In the genomic region with DNA sequence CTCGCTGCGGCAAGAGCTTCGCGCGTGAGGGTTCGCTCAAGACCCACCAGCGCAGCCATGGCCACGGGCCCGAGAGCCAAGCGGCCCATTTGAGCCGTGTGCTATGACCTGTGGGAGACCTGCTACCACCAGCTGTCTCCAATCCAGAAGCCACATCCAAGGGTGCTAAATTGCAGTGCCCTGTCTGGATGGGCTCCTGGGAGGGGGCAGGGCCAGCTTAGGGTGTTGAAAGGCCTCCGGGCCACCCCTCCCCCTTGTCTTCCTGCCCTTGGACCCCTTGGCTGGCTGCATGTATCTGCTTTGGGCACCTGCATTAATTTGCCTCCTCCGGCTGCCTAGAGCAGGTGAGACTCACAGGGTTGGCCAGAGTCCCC, we compare ENCODE assay signal across 7 mouse cellular contexts. TPM values are rescaled to one million over a fixed set of nuclear protein-coding genes. Genes with fewer than 3 reads are reported as not detected.
A peak's percentile ranks its signal among the peaks of the same experiment; 100 is the strongest.
DNase-seq lines count a peak whose midpoint lies in the region; ATAC-seq and TF ChIP-seq lines count a peak whose summit lies in the region.

No protein-coding gene starts in this region.

- no peak for DNase-seq in heart, postnatal 0 days (ENCODE audit: low spot score)
- DNase-seq in limb, embryonic 11.5 days (ENCODE audit: low spot score): peak; percentile 49
- no peak for DNase-seq in frontal cortex, adult 2 months (ENCODE audit: extremely low spot score in 1 of 2, low spot score in 1 of 2)

- 23% methylated on average over 13 of the region's 13 CpGs for WGBS in heart, postnatal 0 days
- WGBS in limb, embryonic 11.5 days: 14% methylated on average over 13 of the region's 13 CpGs
- WGBS in stomach, embryonic 16.5 days: 11% methylated on average over 13 of the region's 13 CpGs

- peaks cover 35% of the 10 kb centered on the region for H3K36me3 ChIP-seq in megakaryocyte, embryonic 14.5 days (replicated peaks; ENCODE audit: low read length)
- H3K36me3 ChIP-seq in heart, postnatal 0 days (replicated peaks; ENCODE audit: control insufficient read depth, insufficient read depth, low read length): no peaks in the 10 kb centered on the region
- H3K36me3 ChIP-seq in limb, embryonic 11.5 days (ENCODE audit: control insufficient read depth, insufficient read depth, low read length): no peaks in the 10 kb centered on the region
- H3K36me3 ChIP-seq in stomach, embryonic 16.5 days (ENCODE audit: control insufficient read depth, insufficient read depth, low read length): no peaks in the 10 kb centered on the region

- no peak for TF ChIP-seq CTCF in heart, postnatal 0 days (IDR thresholded peaks at IDR 0.05; ENCODE audit: low read depth)

- TF ChIP-seq EP300 in heart, postnatal 0 days (IDR thresholded peaks at IDR 0.05; ENCODE audit: low read depth): no peak

- H3K4me2 ChIP-seq in heart, postnatal 0 days (ENCODE audit: low read depth, low read length): peak overlapping the region; percentile 76
- H3K4me2 ChIP-seq in limb, embryonic 11.5 days (ENCODE audit: low read depth, severe bottlenecking): peak overlapping the region; percentile 85
- peak overlapping the region; percentile 85 for H3K4me2 ChIP-seq in stomach, embryonic 16.5 days (ENCODE audit: low read depth, low read length)

- ATAC-seq in megakaryocyte, adult 5-6 weeks (ENCODE audit: poor library complexity, severe bottlenecking): no peak
- peak; percentile 16; the same call in 1 of the 2 replicates for ATAC-seq in heart, postnatal 0 days (ENCODE audit: insufficient read depth, low read depth)
- no peak; the same call in 1 of the 2 replicates for ATAC-seq in limb, embryonic 11.5 days (ENCODE audit: insufficient number of reproducible peaks, low FRiP score, low TSS enrichment, low read depth)
- no peak for ATAC-seq in stomach, embryonic 16.5 days (ENCODE audit: insufficient read depth, low FRiP score)
- ATAC-seq in granulocyte monocyte progenitor cell, adult 5-6 weeks (replicated peaks; ENCODE audit: poor library complexity, severe bottlenecking): no peak

- no peak overlapping the region for H3K27ac ChIP-seq in heart, postnatal 0 days (ENCODE audit: low read depth)
- no peak overlapping the region for H3K27ac ChIP-seq in limb, embryonic 11.5 days (replicated peaks; ENCODE audit: low read depth, low read length)
- no peak overlapping the region for H3K27ac ChIP-seq in stomach, embryonic 16.5 days (ENCODE audit: low read length)

- peak overlapping the region; percentile 77 for H3K4me3 ChIP-seq in megakaryocyte, embryonic 14.5 days (replicated peaks)
- H3K4me3 ChIP-seq in heart, postnatal 0 days (ENCODE audit: low read depth, low read length): peak overlapping the region; percentile 47
- peak overlapping the region; percentile 35 for H3K4me3 ChIP-seq in limb, embryonic 11.5 days (ENCODE audit: low read depth, low read length)
- peak overlapping the region; percentile 45 for H3K4me3 ChIP-seq in stomach, embryonic 16.5 days (replicated peaks; ENCODE audit: low read length)

- 0 out of 2 replicates have a peak overlapping the region, but pooled peaks have one; percentile 19 for H3K9ac ChIP-seq in heart, postnatal 0 days (replicated peaks; ENCODE audit: low read depth, low read length)
- 0 out of 2 replicates have a peak overlapping the region, but pooled peaks have one; percentile 49 for H3K9ac ChIP-seq in limb, embryonic 11.5 days (ENCODE audit: low read length)
- peak overlapping the region; percentile 70 for H3K9ac ChIP-seq in stomach, embryonic 16.5 days (ENCODE audit: low read length)

- H3K4me1 ChIP-seq in megakaryocyte, embryonic 14.5 days: peaks cover 52% of the 10 kb centered on the region
- peaks cover 20% of the 10 kb centered on the region for H3K4me1 ChIP-seq in heart, postnatal 0 days (ENCODE audit: control insufficient read depth, insufficient read depth)
- peaks cover 5% of the 10 kb centered on the region for H3K4me1 ChIP-seq in limb, embryonic 11.5 days (ENCODE audit: control insufficient read depth, insufficient read depth, low read length)
- H3K4me1 ChIP-seq in stomach, embryonic 16.5 days (ENCODE audit: control insufficient read depth, insufficient read depth, low read length): peaks cover 11% of the 10 kb centered on the region

- H3K27me3 ChIP-seq in megakaryocyte, embryonic 14.5 days (replicated peaks): peaks cover 32% of the 10 kb centered on the region
- H3K27me3 ChIP-seq in heart, postnatal 0 days (ENCODE audit: control insufficient read depth, insufficient read depth, low read length): peaks cover 15% of the 10 kb centered on the region
- peaks cover 26% of the 10 kb centered on the region for H3K27me3 ChIP-seq in limb, embryonic 11.5 days (ENCODE audit: control insufficient read depth, insufficient read depth, low read length)
- peaks cover 40% of the 10 kb centered on the region for H3K27me3 ChIP-seq in stomach, embryonic 16.5 days (ENCODE audit: control insufficient read depth, insufficient read depth, low read length)

- peaks cover 12% of the 10 kb centered on the region for H3K9me3 ChIP-seq in megakaryocyte, embryonic 14.5 days
- no peaks in the 10 kb centered on the region for H3K9me3 ChIP-seq in heart, postnatal 0 days (replicated peaks; ENCODE audit: control insufficient read depth, low read length)
- no peaks in the 10 kb centered on the region for H3K9me3 ChIP-seq in limb, embryonic 11.5 days (ENCODE audit: control insufficient read depth, low read length)
- no peaks in the 10 kb centered on the region for H3K9me3 ChIP-seq in stomach, embryonic 16.5 days (replicated peaks; ENCODE audit: control insufficient read depth, low read length)

RNA-seq across cellular contexts. Expression of a gene that starts 3.1 kb away (rescaled TPM):
- 2.0 and 7.4 TPM in 2 replicates for polyA plus RNA-seq in megakaryocyte, embryonic 14.5 days (2012; ENCODE audit: insufficient read depth, low replicate concordance)
- total RNA-seq in megakaryocyte, adult 5-6 weeks (2015): not detected in 2 replicates
- total RNA-seq in megakaryocyte, adult 5-6 weeks (2017): not detected in 2 replicates
- total RNA-seq in heart, postnatal 0 days (2014; rRNA removed; ENCODE audit: low replicate concordance): 0.38 TPM in 1 of 2 replicates, not detected in the other
- polyA plus RNA-seq in heart, postnatal 0 days (2015; fragmentation: Nextera tagmentation; extraction: Ambion mirVana): 0.73 and 0.87 TPM in 2 replicates
- 0.71 and 0.83 TPM in 2 replicates for polyA plus RNA-seq in limb, embryonic 11.5 days (2014; fragmentation: Nextera tagmentation; extraction: Ambion mirVana)
- polyA plus RNA-seq in stomach, embryonic 16.5 days (2015; fragmentation: Nextera tagmentation; extraction: Ambion mirVana): 1.1 and 1.3 TPM in 2 replicates
- total RNA-seq in granulocyte monocyte progenitor cell, adult 5-6 weeks (2014; fragmentation: Nextera tagmentation): 1.3 TPM in 1 of 2 replicates, not detected in the other
- total RNA-seq in granulocyte monocyte progenitor cell, adult 5-6 weeks (2017): 0.05 and 0.13 TPM in 2 replicates
- 22.3 and 22.7 TPM in 2 replicates for polyA plus RNA-seq in frontal cortex, adult 2 months (2012; rRNA removed)

RNA-seq across cellular contexts. Expression of a gene that starts 17.4 kb away (rescaled TPM):
- polyA plus RNA-seq in megakaryocyte, embryonic 14.5 days (2012; ENCODE audit: insufficient read depth, low replicate concordance): 0.31 TPM in 1 of 2 replicates, not detected in the other
- total RNA-seq in megakaryocyte, adult 5-6 weeks (2015): 2.8 and 2.9 TPM in 2 replicates
- 4.9 and 8.0 TPM in 2 replicates for total RNA-seq in megakaryocyte, adult 5-6 weeks (2017)
- total RNA-seq in heart, postnatal 0 days (2014; rRNA removed; ENCODE audit: low replicate concordance): 0.15 and 3.2 TPM in 2 replicates
- 2.6 and 2.7 TPM in 2 replicates for polyA plus RNA-seq in heart, postnatal 0 days (2015; fragmentation: Nextera tagmentation; extraction: Ambion mirVana)
- polyA plus RNA-seq in limb, embryonic 11.5 days (2014; fragmentation: Nextera tagmentation; extraction: Ambion mirVana): 0.24 and 0.48 TPM in 2 replicates
- polyA plus RNA-seq in stomach, embryonic 16.5 days (2015; fragmentation: Nextera tagmentation; extraction: Ambion mirVana): 1.6 and 1.8 TPM in 2 replicates
- not detected in 2 replicates for total RNA-seq in granulocyte monocyte progenitor cell, adult 5-6 weeks (2014; fragmentation: Nextera tagmentation)
- total RNA-seq in granulocyte monocyte progenitor cell, adult 5-6 weeks (2017): 0.34 and 0.72 TPM in 2 replicates
- 1.4 and 2.1 TPM in 2 replicates for polyA plus RNA-seq in frontal cortex, adult 2 months (2012; rRNA removed)

RNA-seq across cellular contexts. Expression of a gene that starts 27.8 kb away (rescaled TPM):
- polyA plus RNA-seq in megakaryocyte, embryonic 14.5 days (2012; ENCODE audit: insufficient read depth, low replicate concordance): 4.2 and 5.8 TPM in 2 replicates
- total RNA-seq in megakaryocyte, adult 5-6 weeks (2015): 0.45 and 0.82 TPM in 2 replicates
- 1.8 and 6.3 TPM in 2 replicates for total RNA-seq in megakaryocyte, adult 5-6 weeks (2017)
- total RNA-seq in heart, postnatal 0 days (2014; rRNA removed; ENCODE audit: low replicate concordance): 4.0 and 5.1 TPM in 2 replicates
- 5.7 and 7.6 TPM in 2 replicates for polyA plus RNA-seq in heart, postnatal 0 days (2015; fragmentation: Nextera tagmentation; extraction: Ambion mirVana)
- 9.8 and 9.9 TPM in 2 replicates for polyA plus RNA-seq in limb, embryonic 11.5 days (2014; fragmentation: Nextera tagmentation; extraction: Ambion mirVana)
- polyA plus RNA-seq in stomach, embryonic 16.5 days (2015; fragmentation: Nextera tagmentation; extraction: Ambion mirVana): 5.2 and 5.9 TPM in 2 replicates
- 2.2 TPM in 1 of 2 replicates, not detected in the other for total RNA-seq in granulocyte monocyte progenitor cell, adult 5-6 weeks (2014; fragmentation: Nextera tagmentation)
- total RNA-seq in granulocyte monocyte progenitor cell, adult 5-6 weeks (2017): 0.99 and 1.7 TPM in 2 replicates
- polyA plus RNA-seq in frontal cortex, adult 2 months (2012; rRNA removed): 6.2 and 6.3 TPM in 2 replicates

RNA-seq across cellular contexts. Expression of a gene that starts 35.9 kb away (rescaled TPM):
- polyA plus RNA-seq in megakaryocyte, embryonic 14.5 days (2012; ENCODE audit: insufficient read depth, low replicate concordance): not detected in 2 replicates
- total RNA-seq in megakaryocyte, adult 5-6 weeks (2015): not detected in 2 replicates
- not detected in 2 replicates for total RNA-seq in megakaryocyte, adult 5-6 weeks (2017)
- not detected in 2 replicates for total RNA-seq in heart, postnatal 0 days (2014; rRNA removed; ENCODE audit: low replicate concordance)
- not detected in 2 replicates for polyA plus RNA-seq in heart, postnatal 0 days (2015; fragmentation: Nextera tagmentation; extraction: Ambion mirVana)
- not detected in 2 replicates for polyA plus RNA-seq in limb, embryonic 11.5 days (2014; fragmentation: Nextera tagmentation; extraction: Ambion mirVana)
- polyA plus RNA-seq in stomach, embryonic 16.5 days (2015; fragmentation: Nextera tagmentation; extraction: Ambion mirVana): 0.70 and 1.8 TPM in 2 replicates
- not detected in 2 replicates for total RNA-seq in granulocyte monocyte progenitor cell, adult 5-6 weeks (2014; fragmentation: Nextera tagmentation)
- not detected in 2 replicates for total RNA-seq in granulocyte monocyte progenitor cell, adult 5-6 weeks (2017)
- not detected in 2 replicates for polyA plus RNA-seq in frontal cortex, adult 2 months (2012; rRNA removed)

RNA-seq across cellular contexts. Expression of a gene that starts 36.0 kb away (rescaled TPM):
- polyA plus RNA-seq in megakaryocyte, embryonic 14.5 days (2012; ENCODE audit: insufficient read depth, low replicate concordance): 72.0 and 191 TPM in 2 replicates
- 1.8 and 2.7 TPM in 2 replicates for total RNA-seq in megakaryocyte, adult 5-6 weeks (2015)
- 4.0 and 4.3 TPM in 2 replicates for total RNA-seq in megakaryocyte, adult 5-6 weeks (2017)
- 49.7 and 50.3 TPM in 2 replicates for total RNA-seq in heart, postnatal 0 days (2014; rRNA removed; ENCODE audit: low replicate concordance)
- polyA plus RNA-seq in heart, postnatal 0 days (2015; fragmentation: Nextera tagmentation; extraction: Ambion mirVana): 16.6 and 17.5 TPM in 2 replicates
- polyA plus RNA-seq in limb, embryonic 11.5 days (2014; fragmentation: Nextera tagmentation; extraction: Ambion mirVana): 42.8 and 46.1 TPM in 2 replicates
- 25.7 and 28.0 TPM in 2 replicates for polyA plus RNA-seq in stomach, embryonic 16.5 days (2015; fragmentation: Nextera tagmentation; extraction: Ambion mirVana)
- total RNA-seq in granulocyte monocyte progenitor cell, adult 5-6 weeks (2014; fragmentation: Nextera tagmentation): 15.2 and 18.8 TPM in 2 replicates
- total RNA-seq in granulocyte monocyte progenitor cell, adult 5-6 weeks (2017): 10.6 and 12.0 TPM in 2 replicates
- 85.2 and 91.0 TPM in 2 replicates for polyA plus RNA-seq in frontal cortex, adult 2 months (2012; rRNA removed)

Comparison
In these comparisons a context has a peak if more than half of its experiments do, and no peak if none do; other contexts are left out.
1. H3K9ac ChIP-seq: peak in every context shown above with its lines; median percentile 70 in stomach, embryonic 16.5 days; 49 in limb, embryonic 11.5 days; 19 in heart, postnatal 0 days.